Mouse (Mus musculus): ENCODE measurements around the gene Cdk5r1.
A peak's percentile ranks its signal among the peaks of the same experiment; 100 is the strongest.
"Not testable (repeated sequence)": the region's sequence is repeated elsewhere in the genome, so short reads cannot be mapped to it uniquely, and the experiment has no call there.

The Cdk5r1 gene

DNA sequence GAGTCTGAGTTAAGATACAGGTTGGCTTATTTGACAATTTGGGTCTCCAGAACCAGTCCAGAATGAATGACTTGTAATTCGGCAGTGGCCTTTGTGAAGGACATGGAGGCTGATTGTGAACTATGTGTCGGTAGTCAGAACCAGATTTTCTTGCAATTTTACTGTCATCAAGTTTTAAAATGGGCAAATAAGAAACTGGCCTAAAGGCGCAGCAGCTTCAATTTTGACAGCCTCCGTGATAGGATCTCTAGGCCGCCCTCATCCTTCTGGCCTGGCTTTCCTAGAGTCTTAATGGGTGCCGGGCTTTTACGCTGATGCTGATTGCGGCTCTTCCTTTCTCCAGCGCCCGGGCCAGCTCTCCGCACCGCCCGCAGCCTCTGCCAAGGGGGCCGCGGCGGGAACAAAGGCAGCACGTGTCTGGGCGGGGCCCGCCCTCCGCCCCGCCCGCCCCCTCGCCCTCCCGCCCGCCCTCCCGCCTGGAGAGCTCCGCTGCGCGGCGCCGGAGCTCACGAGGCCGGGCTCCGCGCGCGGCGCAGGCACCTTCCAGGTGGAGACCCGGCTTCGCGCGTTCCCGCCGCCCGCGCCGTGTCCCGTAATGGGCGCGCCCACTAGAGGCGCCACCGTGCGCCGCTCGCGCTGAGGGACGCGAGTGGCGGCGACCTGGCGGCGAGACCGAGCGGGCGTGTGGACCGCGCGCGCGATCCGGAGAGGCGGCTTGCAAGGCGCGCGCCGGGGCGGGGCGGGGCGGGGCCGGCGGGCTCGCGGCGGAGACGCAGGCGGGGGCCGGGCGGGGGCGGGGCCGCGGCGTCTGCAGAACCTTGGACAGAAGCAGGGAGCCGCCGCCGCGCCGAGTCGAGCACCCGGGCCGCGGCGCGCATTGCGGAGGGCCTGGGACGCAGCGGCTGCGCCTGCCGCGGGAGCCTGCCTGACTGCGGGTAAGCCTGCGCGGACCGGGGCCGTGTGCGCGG is at the start of gene Cdk5r1:
TSS of gene Cdk5r1 (plus strand) at position 802 of the 968 bp plus-strand sequence.
- peak; percentile 73 to 84 for DNase-seq (ENCODE audit: low spot score in 2 of 2)

GRCm38 (mm10) chr11:80428381-80429008 is 48.3 kb upstream of the Cdk5r1 start, which contains the start of gene Psmd11:
Gene Psmd11, plus strand, starts transcription at chr11:80428615.
- DNase-seq (ENCODE audit: low spot score in 2 of 2): peak; percentile 84 to 98

DNA sequence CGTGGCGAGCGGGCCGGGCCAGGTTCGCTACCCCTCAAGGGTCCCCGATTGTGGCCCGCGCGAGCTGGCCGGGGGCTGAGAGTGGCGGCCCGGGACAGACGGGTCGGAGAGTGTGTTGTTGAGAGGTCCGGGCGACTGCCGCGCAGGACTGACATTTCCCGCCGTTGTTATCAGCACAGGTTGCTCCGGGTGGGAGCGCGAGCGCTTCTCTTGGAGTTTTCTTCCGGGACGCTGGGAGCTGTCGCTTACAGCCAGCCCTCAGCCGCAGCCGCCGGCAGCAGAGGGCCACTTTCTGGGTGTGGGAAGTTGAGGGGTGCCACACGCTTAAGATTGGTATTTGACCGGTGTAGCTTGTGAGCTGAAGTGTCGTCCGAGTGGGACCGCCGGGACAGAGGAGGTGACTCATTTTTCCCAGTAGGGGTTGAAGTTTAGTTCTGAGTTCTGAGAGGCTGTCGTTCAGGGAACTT is 47.8 kb upstream of the Cdk5r1 start:
- peak; percentile 66 to 72 for DNase-seq (ENCODE audit: low spot score in 2 of 2)

- peak; percentile 12 to 22 for DNase-seq (ENCODE audit: low spot score in 2 of 2)
Measured at GRCm38 (mm10) chr11:80429500-80430166, 47.2 kb upstream of the Cdk5r1 start.

DNA sequence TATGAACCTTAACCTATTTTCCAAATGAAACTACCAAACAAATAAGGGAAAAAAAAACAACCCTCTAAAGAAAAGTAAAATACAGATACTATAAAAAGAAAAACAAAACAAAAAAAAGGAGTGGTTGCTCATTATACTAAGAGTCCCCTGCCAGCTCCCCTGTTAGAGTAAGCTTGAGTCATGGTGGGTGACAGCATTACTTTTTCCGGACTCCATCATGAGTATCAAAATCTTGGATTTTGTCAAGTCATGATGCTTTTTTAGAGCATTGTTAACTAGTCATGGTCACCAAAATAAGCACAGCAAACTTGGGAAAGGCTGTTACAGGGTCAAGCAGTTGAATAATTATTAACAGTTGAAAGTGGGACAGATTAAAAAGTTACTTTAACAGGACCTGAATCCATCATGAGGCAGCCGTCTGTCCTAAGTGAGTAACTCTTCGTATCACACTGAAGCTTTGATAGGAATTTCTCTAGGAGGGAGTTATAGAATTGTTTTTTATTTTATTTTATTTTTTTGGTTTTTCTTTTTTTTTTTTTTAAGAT is 46.4 kb upstream of the Cdk5r1 start:
- DNase-seq (ENCODE audit: low spot score in 2 of 2): no peak

DNA sequence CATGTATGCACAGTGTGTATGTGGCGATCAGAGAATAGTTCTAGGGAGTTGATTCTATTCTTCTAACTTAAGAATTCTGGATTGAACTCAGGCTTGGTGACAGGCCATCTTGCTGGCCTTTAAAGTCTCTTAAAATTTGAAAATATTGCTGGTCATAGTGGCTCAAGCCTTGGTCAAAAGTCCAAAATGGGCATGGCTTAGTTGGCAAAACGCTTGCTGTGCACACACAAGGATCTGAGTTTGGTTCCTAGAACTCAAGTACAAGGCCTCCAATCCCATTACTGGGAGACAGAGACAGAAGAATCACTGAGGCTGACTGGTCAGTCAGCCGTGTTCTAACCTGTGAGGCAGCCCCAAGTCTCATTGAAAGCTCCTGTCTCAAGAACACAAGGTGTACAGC is 29.9 kb upstream of the Cdk5r1 start:
- DNase-seq (ENCODE audit: low spot score in 2 of 2): no peak

DNA sequence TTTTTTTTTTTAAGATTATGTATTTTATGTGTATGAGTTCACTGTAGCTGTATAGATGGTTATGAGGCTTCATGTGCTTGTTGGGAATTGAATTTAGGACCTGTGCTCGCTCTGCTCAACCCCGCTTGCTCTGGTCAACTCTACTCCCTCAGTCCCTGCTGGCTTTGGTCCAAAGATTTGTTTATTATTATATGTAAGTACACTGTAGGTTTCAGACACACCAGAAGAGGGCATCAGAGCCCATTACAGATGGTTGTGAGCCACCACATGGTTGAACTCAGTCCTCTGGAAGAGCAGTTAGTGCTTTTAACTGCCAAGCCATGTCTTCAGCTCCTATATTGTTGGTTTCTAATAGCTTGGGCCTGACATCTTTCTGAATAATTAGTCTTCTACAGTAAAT is 27.0 kb upstream of the Cdk5r1 start:
- DNase-seq (ENCODE audit: low spot score in 2 of 2): no peak

GRCm38 (mm10) chr11:80452242-80452641 is 24.6 kb upstream of the Cdk5r1 start:
- no peak for DNase-seq (ENCODE audit: low spot score in 2 of 2)

- DNase-seq (ENCODE audit: low spot score in 2 of 2): no peak
Measured at GRCm38 (mm10) chr11:80453198-80453597, 23.6 kb upstream of the Cdk5r1 start.

GRCm38 (mm10) chr11:80463605-80464130 is 13.2 kb upstream of the Cdk5r1 start:
- not testable (repeated sequence) for DNase-seq (ENCODE audit: low spot score in 2 of 2)

GRCm38 (mm10) chr11:80471836-80472605 is 4.8 kb upstream of the Cdk5r1 start:
- no peak for DNase-seq (ENCODE audit: low spot score in 2 of 2)

GRCm38 (mm10) chr11:80474175-80474691 is 2.6 kb upstream of the Cdk5r1 start:
- no peak for DNase-seq (ENCODE audit: low spot score in 2 of 2)

GRCm38 (mm10) chr11:80474846-80475245 is 2.0 kb upstream of the Cdk5r1 start:
- no peak for DNase-seq (ENCODE audit: low spot score in 2 of 2)

DNA sequence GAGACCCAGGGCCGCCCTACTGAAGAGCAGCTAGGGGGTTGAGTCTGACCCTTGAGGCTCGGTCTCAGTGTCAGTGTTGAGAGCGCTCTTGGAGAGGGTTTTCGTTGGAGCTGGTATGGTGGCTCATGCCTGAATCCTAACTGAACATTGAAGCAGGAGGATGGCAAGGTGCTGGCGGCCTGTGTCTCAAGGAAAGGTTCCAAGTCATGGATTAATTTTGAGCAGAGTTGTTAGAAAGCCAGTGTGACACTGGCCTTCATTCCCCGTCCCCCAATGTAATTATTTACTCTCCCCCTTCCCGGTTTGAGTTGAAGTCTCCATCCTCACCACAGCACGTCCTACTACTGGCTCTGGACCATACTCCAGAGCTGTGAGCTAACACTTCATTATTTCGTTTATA is 1.3 kb upstream of the Cdk5r1 start:
- no peak for DNase-seq (ENCODE audit: low spot score in 2 of 2)

- peak; percentile 36 to 40 for DNase-seq (ENCODE audit: low spot score in 2 of 2)
Measured at GRCm38 (mm10) chr11:80477341-80478199, 747 bp downstream of the Cdk5r1 start.

DNA sequence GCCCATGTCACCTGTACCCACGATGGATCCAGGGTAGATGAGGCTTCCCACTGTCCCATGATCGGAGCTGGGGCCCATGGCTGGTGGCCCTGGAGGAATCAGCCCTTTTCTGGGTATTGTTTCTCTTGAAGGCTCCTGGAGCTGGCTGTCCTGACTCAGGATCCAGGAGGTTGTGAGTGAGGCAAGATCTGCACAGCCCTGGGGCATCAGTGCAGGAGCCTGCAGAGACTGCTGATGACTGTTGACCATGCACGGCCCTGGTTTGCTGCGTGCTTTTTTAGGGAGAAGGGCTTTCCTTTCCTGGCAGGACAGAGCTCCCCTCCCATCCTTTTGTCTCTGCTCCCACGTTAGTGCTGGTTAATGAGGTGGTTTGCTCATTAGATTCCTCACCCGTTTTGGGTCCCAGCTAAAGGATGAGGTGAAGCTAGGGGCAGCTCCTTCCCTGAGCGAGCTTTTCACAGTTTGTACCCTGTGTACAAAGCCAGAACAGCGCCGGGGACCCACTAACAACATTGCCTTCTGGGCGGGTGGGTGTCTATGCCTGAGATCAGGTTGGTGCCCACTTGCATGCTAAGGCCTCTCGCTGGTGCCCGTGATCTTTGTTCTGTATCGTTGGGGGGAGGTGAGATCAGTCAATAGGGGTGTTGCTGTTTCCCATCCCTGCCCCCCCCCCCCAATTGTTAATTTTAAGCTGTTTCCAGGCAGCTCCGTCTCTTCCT is 2.0 kb downstream of the Cdk5r1 start:
- DNase-seq (ENCODE audit: low spot score in 2 of 2): no peak

DNA sequence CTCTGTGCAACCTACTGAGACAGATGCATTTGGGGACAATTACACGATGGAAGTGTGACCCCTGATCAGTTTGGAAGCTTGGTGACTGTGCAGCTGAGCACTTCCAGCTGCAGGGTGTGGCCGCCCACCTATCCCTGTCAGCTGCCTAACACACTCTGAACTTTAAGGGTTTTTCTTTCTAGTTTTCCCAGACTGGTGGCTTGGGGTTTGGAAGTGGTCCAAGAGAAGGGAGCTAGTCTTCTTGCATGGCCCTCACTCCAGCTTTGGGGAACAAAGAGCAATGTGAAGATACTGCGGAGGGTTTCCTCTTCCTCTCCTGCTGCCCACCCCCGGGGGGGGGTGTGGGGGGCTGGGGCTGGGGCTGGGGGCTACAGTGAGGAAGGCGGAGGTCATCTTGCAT is 2.6 kb downstream of the Cdk5r1 start:
- DNase-seq (ENCODE audit: low spot score in 2 of 2): no peak

GRCm38 (mm10) chr11:80479906-80480866 is 3.4 kb downstream of the Cdk5r1 start:
- no peak for DNase-seq (ENCODE audit: low spot score in 2 of 2)
